Comparison of ENCODE assay signal across 8 mouse cellular contexts in genomic region chr19:14595390-14595997, GRCm38 (mm10). TPM values are rescaled to one million over a fixed set of nuclear protein-coding genes. Genes with fewer than 3 reads are reported as not detected.
DNase-seq lines count a peak whose midpoint lies in the region; ATAC-seq and TF ChIP-seq lines count a peak whose summit lies in the region.

No protein-coding gene starts in this region.

- H3K4me1 ChIP-seq in erythroblast, embryonic 14.5 days (ENCODE audit: control insufficient read depth): peaks cover 25% of the 10 kb centered on the region
- peaks cover 67% of the 10 kb centered on the region for H3K4me1 ChIP-seq in E14TG2a.4 (replicated peaks; ENCODE audit: low read depth, low read length)
- H3K4me1 ChIP-seq in forebrain, embryonic 12.5 days: peaks cover 39% of the 10 kb centered on the region
- H3K4me1 ChIP-seq in liver, embryonic 14.5 days (replicated peaks; ENCODE audit: control insufficient read depth in 2 of 2, insufficient read depth in 2 of 2, low read length in 1 of 2): peaks cover 15 to 16% of the 10 kb centered on the region in 2 experiments

- 9% methylated on average over 11 of the region's 11 CpGs for WGBS in forebrain, embryonic 12.5 days
- WGBS in liver, embryonic 14.5 days (ENCODE audit: insufficient replicate concordance): 35% methylated on average over 11 of the region's 11 CpGs

- peak overlapping the region; percentile 51; the same call in 1 of the 2 replicates for H3K27ac ChIP-seq in forebrain, embryonic 12.5 days
- H3K27ac ChIP-seq in liver, embryonic 14.5 days: no peak overlapping the region

- ATAC-seq in erythroblast, adult 5-6 weeks (replicated peaks; ENCODE audit: low FRiP score, poor library complexity, severe bottlenecking): no peak
- ATAC-seq in forebrain, embryonic 12.5 days (ENCODE audit: low FRiP score): no peak
- ATAC-seq in liver, embryonic 14.5 days (ENCODE audit: insufficient read depth): no peak

- H3K9ac ChIP-seq in forebrain, embryonic 12.5 days: peak overlapping the region; percentile 44; the same call in 1 of the 2 replicates
- no peak overlapping the region for H3K9ac ChIP-seq in liver, embryonic 14.5 days (replicated peaks)

- H3K4me3 ChIP-seq in erythroblast, embryonic 14.5 days (replicated peaks): peak overlapping the region; percentile 42
- peak overlapping the region; percentile 91 for H3K4me3 ChIP-seq in E14TG2a.4 (replicated peaks; ENCODE audit: low read length)
- H3K4me3 ChIP-seq in forebrain, embryonic 12.5 days (replicated peaks): peak overlapping the region; percentile 86
- peak overlapping the region; percentile 24 to 92; a peak in 3 of 4 replicates for H3K4me3 ChIP-seq in liver, embryonic 14.5 days (ENCODE audit: insufficient read depth in 1 of 2, low read depth in 2 of 2, low read length in 2 of 2)

- TF ChIP-seq EP300 in liver, embryonic 14.5 days (IDR thresholded peaks at IDR 0.05; ENCODE audit: low read depth): no peak

- H3K27me3 ChIP-seq in erythroblast, embryonic 14.5 days (ENCODE audit: control insufficient read depth): peaks cover 7% of the 10 kb centered on the region
- H3K27me3 ChIP-seq in E14TG2a.4 (ENCODE audit: insufficient read depth, low read length): no peaks in the 10 kb centered on the region
- H3K27me3 ChIP-seq in forebrain, embryonic 12.5 days: peaks cover 7% of the 10 kb centered on the region
- H3K27me3 ChIP-seq in liver, embryonic 14.5 days (ENCODE audit: control insufficient read depth, insufficient read depth, low read length): no peaks in the 10 kb centered on the region

- peaks cover 42% of the 10 kb centered on the region for H3K36me3 ChIP-seq in erythroblast, embryonic 14.5 days (ENCODE audit: control insufficient read depth)
- H3K36me3 ChIP-seq in E14TG2a.4 (ENCODE audit: insufficient read depth, low read length): peaks cover 51% of the 10 kb centered on the region
- peaks cover 3% of the 10 kb centered on the region; the same call in 1 of the 2 replicates for H3K36me3 ChIP-seq in forebrain, embryonic 12.5 days (replicated peaks)
- peaks cover 3% of the 10 kb centered on the region; the same call in 1 of the 2 replicates for H3K36me3 ChIP-seq in liver, embryonic 14.5 days (replicated peaks; ENCODE audit: control insufficient read depth, insufficient read depth, low read depth)

- no peak for DNase-seq in liver, embryonic 14.5 days (ENCODE audit: low read depth in 3 of 3, low spot score in 3 of 3)
- no peak for DNase-seq in spleen, postnatal 4 days (ENCODE audit: low spot score in 2 of 2)
- DNase-seq in natural killer cell, adult 2 months (ENCODE audit: low spot score in 2 of 2): no peak
- DNase-seq in thymus, postnatal 36 days: no peak

- H3K9me3 ChIP-seq in erythroblast, embryonic 14.5 days (ENCODE audit: control insufficient read depth, low read length): no peaks in the 10 kb centered on the region
- H3K9me3 ChIP-seq in E14TG2a.4 (ENCODE audit: low read length): no peaks in the 10 kb centered on the region
- no peaks in the 10 kb centered on the region for H3K9me3 ChIP-seq in forebrain, embryonic 12.5 days
- no peaks in the 10 kb centered on the region for H3K9me3 ChIP-seq in liver, embryonic 14.5 days (ENCODE audit: control insufficient read depth, low read length)

- no peak for TF ChIP-seq CTCF in E14TG2a.4 (conservative IDR thresholded peaks at IDR 0.05; ENCODE audit: low read length)
- TF ChIP-seq CTCF in liver, embryonic 14.5 days (IDR thresholded peaks at IDR 0.05; ENCODE audit: low read depth): no peak

- peak overlapping the region; percentile 61 for H3K4me2 ChIP-seq in forebrain, embryonic 12.5 days
- peak overlapping the region; percentile 62 for H3K4me2 ChIP-seq in liver, embryonic 14.5 days (ENCODE audit: low read depth)

RNA-seq across cellular contexts. Expression of gene Tle4, which starts 2.4 kb away (rescaled TPM):
- polyA plus RNA-seq in erythroblast, embryonic 14.5 days (2012): 0.32 and 0.41 TPM in 2 replicates
- 9.0 and 17.3 TPM in 2 replicates for total RNA-seq in erythroblast, adult 5-6 weeks (2015; ENCODE audit: low replicate concordance)
- 5.3 and 6.4 TPM in 2 replicates for total RNA-seq in erythroblast, adult 5-6 weeks (2017; ENCODE audit: low replicate concordance)
- 35.5 and 36.6 TPM in 2 replicates for polyA plus RNA-seq in forebrain, embryonic 12.5 days (2016; fragmentation: Nextera tagmentation; extraction: Ambion mirVana)
- polyA plus RNA-seq in liver, embryonic 14.5 days (2012; rRNA removed): 3.7 and 4.3 TPM in 2 replicates
- polyA plus RNA-seq in liver, embryonic 14.5 days (2014; fragmentation: Nextera tagmentation; extraction: Ambion mirVana): 3.7 and 5.7 TPM in 2 replicates
